Mouse (Mus musculus) spleen, postnatal 4 days (tissue): Measurements from ENCODE around the gene Btbd6.
A peak's percentile ranks its signal among the peaks of the same experiment; 100 is the strongest.

Source experiments
- DNase-seq, 2 experiments: peaks; one replicate each; pipeline ENCODE4 v3.0.0; 2022; ENCODE audit warnings: low spot score in 2 of 2

Gene Btbd6

DNA sequence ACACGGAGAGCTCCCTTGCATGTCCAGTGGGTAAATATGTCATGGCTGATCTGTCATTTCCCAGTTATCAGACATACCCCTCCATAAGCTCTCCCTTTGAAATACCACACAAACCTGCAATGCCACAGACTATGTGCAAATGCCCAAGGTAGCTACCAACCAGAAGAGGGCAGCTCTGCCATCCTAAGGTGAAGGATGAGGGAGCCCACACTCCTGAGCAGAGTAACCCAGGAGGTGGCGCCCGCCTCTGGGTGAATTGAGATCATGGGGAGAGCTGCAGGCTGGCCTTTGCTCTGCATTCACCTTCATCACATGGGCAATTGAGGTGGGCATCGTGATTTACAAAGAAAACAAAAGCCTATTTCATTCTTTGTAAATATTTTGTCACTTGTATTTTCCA, 28.7 kb downstream of the Btbd6 start:
- DNase-seq, result peak; percentile 75 to 84

DNA sequence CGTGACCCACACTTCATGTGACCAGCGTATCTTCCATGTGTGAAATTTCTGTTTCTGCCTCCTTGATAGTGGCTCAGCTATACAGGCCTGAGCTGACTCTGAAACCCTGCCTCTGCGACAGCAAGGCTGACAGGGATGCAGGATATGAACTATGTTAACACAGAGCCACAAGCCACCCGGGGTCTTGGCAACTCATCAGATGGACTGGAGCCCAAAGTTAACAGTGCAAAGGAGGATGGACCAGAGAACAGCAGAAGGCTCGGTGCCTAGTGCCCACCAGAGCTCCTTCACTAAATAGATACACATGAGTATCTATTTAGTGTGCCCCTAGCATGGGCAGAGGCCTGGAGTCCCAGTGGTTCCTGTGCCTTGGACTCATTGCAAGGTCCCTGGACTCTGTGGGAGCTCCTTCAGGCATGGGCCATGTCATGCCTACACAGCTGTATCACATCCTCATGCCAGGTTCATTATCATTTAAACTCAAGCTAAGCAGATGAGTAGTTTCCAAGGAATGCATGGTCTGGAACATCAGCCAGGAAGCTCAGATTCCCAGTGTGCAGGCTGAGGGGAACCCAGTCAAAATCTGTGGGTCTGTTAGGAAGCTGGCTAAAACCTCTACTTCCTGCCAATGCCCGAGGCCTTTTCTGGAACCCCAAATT, 35.5 kb downstream of the Btbd6 start:
- no peak for DNase-seq

DNA sequence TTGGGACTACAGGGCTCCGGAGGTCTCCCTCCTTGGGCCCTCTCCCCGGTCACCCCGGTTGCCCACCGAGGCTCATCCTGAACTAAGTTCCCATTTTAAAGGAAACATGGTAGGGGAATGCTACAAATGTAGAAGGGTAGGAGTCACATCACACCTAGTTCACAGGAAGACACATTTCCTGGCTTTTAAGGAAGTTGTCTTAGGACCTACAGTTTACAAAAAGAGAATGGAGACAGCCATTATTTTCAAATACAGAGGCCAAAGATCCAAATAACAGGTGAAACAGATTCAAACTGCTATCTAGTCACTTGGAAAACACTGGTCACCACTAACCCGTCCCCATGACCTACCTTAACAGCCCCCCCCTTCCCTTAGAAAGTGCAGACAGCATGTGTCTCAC, 36.2 kb downstream of the Btbd6 start:
- DNase-seq, result no peak

DNA sequence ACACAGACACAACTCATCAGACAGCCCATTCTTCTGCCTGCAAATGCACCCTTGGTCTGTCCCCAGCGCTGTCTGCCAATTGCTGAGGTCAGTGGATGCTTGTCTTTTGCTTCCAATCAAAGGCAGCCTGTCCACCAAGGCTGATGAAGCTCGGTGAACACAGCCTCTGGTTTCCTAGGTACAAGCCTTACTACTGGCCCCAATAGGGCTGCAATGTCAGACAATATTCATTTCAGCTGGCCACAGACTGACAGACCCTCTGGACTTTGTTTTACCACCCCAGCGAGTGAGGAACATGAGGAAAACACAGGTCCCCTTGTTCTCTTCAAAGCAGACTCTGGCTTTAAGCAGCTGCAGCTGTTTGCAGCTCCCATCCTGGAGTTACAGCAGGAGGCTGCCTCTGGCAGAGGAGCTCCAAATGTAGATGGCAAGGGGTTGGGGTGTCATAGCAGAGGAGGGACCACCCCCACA, 36.8 kb downstream of the Btbd6 start:
- DNase-seq, result no peak

DNA sequence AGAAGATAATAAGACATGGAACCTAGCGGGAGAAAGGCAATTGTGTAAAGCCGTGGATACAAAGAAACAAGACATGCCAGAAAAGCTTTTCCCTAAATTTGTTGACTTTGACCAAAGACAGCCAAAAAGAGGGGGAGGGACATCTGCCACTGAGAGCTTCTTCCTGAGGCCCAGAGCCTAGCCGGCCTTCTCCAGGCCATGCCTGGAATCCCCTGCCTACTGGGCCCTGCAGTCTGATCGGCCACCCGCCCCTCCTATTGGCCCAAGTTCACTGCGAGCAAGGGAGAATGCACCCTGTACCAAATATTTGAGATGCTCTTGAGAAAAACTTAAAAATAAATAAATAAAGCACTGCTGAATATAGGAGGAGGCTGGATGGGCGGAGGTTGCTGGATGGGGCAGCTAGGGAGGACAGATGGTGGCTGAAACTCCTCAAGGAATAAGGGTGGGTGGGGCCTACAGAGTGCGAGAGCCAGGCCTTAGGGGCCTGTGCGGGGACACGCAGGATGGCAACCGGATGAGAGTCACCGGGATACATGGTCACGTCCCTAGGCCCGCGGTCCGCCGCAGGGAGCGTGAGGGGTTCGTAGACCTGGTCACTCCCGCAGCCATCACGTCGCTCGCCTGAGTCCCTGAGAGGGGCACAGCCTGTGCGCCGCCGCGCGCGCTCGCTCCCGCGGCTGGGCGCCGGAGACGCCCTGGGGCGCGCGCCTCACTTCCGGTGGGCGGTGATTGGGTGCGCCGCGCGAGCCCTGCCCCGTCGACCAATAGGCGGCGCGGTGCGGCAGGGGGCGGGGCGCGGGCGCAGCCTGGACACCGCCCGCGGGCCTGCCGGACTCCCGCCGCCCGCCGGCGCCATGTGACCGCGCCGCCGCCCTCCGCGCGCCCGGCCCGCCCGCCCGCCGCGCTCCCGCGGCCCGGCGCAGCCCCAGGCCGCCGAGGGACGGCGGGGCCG, 37.6 kb downstream of the Btbd6 start, which contains the start of gene Pacs2:
Gene Pacs2, plus strand, starts transcription at position 905 of the 955 bp plus-strand sequence.
- peak; percentile 95 to 99 for DNase-seq

DNA sequence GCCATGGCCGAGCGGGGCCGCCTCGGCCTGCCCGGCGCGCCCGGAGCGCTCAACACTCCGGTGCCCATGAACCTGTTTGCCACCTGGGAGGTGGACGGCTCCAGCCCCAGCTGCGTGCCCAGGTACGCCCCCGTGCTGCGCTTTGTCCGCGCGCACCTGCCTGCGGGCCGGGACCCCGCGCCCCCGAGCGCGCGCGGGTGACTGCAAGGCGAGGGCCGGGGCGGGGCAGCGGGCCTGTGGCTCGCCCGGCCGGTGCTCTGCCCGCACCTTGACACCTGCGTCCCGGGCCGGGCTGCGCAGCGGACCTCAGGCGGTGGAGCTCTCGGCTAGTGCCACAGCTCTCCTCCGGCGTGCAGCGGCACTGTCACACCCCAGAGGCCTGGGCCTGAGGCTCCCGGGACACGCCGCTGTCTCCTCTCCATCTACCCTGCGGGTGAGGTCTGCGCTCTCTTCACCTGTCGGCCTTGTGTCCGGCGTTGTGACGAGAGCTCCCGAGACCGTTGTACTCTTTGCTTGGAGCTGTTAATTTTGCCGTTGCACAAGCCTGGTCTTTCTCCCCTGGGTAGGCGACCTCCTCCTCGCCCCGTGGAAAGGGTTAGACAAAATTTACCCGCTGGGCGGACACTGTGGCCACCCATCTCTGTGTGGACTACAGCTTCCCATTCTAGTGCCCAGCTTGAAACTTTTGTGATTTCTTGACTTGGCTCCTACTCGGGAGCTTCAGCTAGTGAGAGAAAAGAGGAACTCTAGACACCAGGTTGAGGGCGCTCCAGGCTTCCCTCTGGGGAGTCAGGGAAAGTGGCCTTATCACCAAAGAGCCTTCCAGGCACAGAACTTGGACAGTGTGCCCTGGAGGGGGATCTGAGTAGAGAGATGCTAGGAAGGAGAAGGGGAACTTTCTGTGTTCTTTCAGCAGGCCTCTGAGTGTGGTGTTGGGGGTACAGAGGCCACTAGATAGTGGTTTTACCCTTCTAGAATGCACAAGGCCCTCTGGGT, 38.6 kb downstream of the Btbd6 start:
- DNase-seq, result peak; percentile 60 to 83

DNA sequence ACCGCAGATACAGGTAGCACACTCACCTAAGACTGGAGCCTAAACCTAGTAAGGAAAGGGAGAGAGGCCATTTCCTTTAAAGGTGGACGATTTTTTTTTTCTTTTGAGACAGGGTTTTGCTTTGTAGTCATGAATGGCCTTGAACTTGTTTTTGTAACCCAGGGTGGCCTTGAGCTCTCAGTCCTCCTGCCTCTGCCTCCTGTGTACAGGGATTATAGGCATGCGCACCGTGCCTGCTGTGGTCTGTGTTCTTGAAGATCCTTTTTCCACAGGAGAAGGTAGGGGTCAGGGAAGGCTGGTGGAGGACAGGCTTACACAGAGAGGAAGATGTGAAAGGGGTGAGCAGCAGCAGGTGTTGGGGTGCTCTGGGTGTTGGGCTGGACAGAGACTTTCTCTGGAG, 39.7 kb downstream of the Btbd6 start:
- DNase-seq, result no peak

DNA sequence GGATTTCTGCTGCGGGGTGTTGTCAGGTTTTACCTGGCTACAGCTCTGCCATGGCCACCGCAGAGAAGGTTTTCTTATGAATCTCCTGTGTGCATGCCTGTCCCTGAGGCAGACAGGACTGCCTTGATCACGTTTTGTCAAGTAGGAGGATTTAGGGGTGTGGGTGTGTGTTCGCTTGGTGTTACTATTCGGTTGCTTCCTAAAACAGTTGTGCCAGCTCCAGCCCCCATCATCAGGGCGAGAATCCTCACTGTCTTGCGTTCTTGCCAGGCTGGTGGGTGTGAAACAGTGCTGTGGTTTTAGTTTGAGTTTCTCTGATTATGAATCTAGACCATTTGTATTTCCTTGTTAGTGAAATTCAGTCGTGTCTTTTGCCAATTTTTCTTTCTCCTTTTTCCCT, 40.7 kb downstream of the Btbd6 start:
- no peak for DNase-seq

DNA sequence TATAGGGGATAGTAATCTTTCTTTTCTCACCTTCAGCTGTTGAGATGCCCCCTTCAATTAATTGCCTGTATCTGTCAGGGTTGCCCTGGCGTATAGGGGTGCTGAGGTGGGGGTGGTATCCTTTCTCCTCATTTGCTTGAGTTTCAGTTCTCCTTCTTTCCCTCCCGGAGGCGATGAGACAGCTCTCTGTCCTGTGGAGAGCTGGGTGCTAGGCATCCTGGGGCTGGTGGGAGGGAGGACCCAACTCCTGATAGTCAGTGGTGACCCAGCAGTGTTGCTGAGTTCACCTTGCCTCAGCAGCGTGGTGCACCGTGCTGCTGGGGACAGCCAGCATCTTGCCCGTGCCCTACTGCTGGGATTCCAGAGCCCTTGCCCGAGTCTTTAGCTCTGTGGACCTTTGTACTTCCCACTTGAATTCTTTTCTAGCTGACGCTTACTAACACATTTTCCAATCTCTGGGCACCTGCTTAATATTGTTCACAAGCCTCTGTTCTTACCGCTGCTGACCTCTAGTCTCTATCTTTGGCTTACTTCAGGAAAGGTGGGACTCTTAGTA, 41.2 kb downstream of the Btbd6 start:
- no peak for DNase-seq

DNA sequence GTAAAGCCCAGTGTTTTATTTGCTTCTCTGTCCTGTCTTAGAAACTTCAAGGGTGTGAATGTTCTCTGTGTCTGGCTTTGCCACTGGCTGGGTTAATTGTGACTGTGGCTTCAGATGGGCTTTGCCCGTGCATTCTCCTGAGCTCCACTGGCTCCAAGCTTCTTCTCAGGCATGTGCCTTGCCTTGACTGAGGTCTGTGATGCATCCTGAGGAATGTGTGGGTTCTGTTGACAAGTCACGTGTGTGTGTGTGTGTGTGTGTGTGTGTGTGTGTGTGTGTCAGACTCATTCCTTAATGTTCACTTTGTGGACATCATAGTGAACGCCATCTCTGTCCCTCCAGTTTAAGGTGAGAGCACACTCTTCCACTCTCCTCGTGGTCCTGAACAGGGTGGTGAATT, 42.5 kb downstream of the Btbd6 start:
- DNase-seq, result no peak

DNA sequence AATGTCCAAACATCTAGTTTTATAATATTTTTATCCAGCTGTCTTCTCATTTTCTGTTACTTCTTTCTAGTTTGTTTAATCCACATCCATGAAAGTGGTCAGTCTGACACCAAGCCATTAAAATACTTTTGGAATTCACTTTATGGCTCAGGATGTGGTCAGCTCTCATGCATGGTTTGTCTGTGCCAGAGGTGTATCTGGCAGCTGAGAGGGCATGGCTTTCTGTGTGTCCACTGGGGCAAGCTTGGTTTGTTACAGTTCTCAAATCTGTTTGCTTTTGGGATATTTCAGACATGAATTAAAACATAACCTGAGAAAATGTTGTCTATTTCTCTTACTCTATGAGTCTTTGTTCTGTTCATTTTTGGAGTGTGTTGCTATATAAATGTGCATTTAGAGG, 45.2 kb downstream of the Btbd6 start:
- DNase-seq, result no peak

DNA sequence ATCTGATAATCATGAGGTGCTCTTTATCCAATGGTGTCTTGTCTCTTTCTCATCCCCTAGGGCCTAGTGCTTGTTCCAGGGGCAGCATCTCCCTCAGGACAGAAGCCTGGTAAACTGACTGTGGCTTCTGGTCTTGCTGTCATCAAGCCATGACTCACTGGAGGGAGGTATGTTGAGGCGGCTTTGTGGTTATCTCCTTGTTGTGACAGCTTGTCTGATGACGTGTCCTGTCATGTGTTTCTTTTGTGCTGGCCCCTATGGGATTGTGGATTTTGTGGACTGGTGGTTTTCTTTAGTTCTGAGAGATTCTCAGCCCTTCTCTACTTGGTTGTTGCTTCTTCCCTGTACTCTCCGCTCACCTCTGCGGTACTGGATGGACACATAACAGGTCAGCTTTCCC, 46.8 kb downstream of the Btbd6 start:
- no peak for DNase-seq

DNA sequence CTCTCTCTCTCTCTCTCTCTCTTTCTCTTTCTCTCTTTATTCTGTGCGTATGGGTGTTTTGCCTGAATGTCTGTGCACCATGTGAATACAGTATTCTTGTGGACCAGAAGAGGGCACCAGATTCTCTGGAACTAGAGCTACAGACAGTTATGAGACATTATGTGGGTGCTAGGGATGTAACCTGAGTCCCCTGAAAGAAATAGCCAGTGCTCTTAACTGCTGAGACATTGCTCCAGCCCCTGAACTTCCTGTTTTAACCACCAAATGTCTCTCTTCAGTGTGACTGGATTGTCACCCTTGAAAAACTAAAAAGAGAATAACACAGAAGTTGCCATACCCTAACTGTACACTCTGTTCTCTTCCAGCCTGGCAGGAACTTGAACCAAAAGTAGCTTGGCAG, 50.3 kb downstream of the Btbd6 start:
- no peak for DNase-seq

DNA sequence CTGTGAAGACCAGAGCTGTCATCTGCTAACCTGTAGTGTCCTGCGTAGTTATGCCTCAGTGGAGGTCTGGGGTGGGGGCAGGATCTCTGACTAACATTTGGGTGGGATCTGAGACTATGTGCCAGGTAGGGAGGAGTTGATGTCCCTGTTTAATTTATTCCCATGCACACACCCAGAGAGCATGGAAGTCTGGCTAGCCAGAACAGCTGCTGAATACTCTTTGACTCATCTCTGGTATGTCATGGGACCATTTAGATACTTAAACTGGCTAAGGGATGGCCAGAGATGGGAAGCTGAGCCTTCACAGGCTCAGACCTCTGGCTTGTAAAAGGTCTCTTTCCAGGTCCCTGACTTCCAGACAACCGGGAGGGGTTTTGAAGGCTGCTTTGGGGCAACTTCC, 51.2 kb downstream of the Btbd6 start:
- DNase-seq, result no peak

DNA sequence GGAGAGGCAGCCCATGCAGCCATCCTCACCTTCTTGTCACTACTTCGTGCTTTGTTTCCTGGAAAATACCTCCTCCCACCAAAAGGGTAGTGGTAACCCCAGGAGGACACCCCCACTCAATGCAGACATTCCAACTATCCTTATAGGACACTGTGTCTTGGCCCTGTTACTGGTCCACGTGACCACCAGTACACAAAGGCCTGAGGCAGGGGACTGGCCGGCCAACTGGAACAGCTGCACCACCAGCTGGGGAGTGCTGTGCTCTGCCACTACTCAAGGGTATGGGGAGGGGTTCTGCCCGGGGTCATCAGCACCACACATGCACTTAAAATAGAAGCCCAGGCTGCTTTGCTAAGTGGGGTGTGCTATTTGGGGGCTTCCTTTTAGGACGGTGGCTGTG, 51.8 kb downstream of the Btbd6 start:
- no peak for DNase-seq
